Mouse (Mus musculus): ENCODE data around the gene Gpr176.

Gpr176 gene

DNA sequence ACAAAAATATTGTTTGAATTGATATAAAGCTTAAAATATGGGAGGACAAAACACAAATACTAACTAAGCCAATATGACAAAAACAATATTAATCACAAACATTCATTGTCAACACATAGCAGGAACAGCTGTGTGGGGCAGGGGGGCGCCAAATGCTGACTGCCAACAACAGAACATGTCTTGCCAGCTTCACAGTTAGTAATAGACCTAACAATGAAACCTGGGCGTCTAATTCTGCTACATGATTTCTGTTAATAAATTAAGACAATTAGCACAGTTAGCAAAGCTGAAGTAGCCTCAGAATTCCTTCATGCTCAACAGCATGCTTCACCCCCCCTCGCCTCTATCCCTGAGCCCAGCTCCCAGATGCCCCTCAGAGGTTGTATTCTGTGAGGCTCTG, 137.6 kb downstream of the Gpr176 start:
- no peak for DNase-seq (ENCODE audit: low spot score)

DNA sequence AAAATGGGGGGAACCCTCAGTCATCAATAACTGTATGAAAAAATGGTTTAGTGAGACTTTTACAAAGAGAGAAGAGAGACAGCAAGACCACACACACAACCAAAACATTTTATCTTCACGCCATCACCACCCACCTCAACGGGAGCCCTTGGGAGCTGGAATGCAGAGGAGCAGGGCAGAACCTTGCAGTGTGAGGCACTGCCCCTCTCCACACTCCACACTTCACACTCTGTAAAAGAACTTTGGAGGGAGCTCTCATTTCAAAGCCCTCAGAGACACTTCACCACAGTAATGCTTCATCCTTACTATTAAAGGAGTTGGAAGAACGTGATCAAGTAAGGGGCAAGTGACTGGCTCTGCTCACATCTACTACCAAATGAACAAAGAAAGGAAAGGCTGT, 142.7 kb downstream of the Gpr176 start:
- DNase-seq (ENCODE audit: low spot score), result no peak

DNA sequence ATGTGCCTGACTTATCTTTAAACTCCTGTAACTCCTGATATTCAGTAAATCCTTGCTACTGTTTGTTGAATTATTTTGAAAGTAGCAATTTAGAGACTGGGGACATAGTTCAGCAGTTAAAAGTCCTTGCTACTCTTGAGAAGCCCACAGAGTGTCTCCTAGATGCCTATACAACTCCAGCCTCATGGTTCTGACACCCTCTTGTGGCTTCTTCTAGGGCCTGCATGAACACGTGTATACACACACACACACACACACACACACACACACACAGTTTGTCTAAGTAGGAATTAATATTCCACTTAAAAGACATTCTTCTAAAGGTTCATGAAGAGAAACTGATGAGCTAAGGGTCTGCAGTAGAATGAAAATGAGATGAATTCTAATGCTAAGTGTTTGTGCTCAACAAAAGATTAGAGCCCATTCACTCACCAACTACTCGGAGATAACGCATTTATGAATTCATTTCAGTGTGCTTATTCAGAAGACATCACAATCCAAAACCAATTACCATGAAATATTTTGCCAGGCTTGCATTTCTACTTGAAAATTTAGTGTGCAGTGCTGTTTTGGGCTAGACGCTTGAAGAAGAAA, 144.6 kb downstream of the Gpr176 start:
- no peak for DNase-seq (ENCODE audit: low spot score)
